Mouse (Mus musculus) cerebellum, adult 2 months (tissue): ENCODE measurements at regions not wholly inside any gene's neighbourhood (a gene's known extent, or its start where the extent isn't known, plus 50 kb on each side); places are given as distances from the start of the nearest gene placed in this dataset.

Source experiments
- DNase-seq, 2 experiments: peaks; one replicate each; pipeline ENCODE4 v3.0.0; 2021
- H3K27ac ChIP-seq: fragments of 200-500 bp; 2 replicates; pipeline ENCODE4 v1.5.1; 2012; ENCODE audit warnings: low read length, control low read depth, inconsistent platforms; ENCODE audit not compliant: insufficient read depth
- H3K27me3 ChIP-seq: fragments of 200-500 bp; 2 replicates; pipeline ENCODE4 v1.6.1; 2012; ENCODE audit warnings: inconsistent platforms, mild to moderate bottlenecking, low read length, moderate library complexity; ENCODE audit not compliant: control insufficient read depth, insufficient read depth
- H3K4me1 ChIP-seq: fragments of 200-500 bp; 2 replicates; pipeline ENCODE4 v1.6.1; 2011; ENCODE audit warnings: low read length; ENCODE audit not compliant: control insufficient read depth, insufficient read depth
- H3K4me3 ChIP-seq: fragments of 200-500 bp; replicated peaks from 2 replicates; pipeline ENCODE3; 2011; ENCODE audit warnings: mild to moderate bottlenecking, low read depth, low read length, control low read depth; ENCODE audit not compliant: insufficient read depth
- CTCF ChIP-seq: fragments of 200-500 bp; IDR thresholded peaks from 2 replicates; pipeline ENCODE4 v1.5.1; 2011; ENCODE audit warnings: low read depth, mild to moderate bottlenecking, control low read depth, low read length, moderate library complexity, borderline replicate concordance; ENCODE audit not compliant: insufficient read depth
- POLR2A ChIP-seq: fragments of 200-500 bp; IDR thresholded peaks from 2 replicates; pipeline ENCODE4 v1.6.1; 2011; ENCODE audit warnings: low read length, control low read depth, borderline replicate concordance; ENCODE audit not compliant: insufficient read depth
- WGBS: fragments of 180-500 bp; shearing (Covaris S2); methylation state at CpG from one replicate; pipeline ENCODE4 v1.1.7; 2018; 5-methylcytosine and 5-hydroxymethylcytosine counted together

DNA sequence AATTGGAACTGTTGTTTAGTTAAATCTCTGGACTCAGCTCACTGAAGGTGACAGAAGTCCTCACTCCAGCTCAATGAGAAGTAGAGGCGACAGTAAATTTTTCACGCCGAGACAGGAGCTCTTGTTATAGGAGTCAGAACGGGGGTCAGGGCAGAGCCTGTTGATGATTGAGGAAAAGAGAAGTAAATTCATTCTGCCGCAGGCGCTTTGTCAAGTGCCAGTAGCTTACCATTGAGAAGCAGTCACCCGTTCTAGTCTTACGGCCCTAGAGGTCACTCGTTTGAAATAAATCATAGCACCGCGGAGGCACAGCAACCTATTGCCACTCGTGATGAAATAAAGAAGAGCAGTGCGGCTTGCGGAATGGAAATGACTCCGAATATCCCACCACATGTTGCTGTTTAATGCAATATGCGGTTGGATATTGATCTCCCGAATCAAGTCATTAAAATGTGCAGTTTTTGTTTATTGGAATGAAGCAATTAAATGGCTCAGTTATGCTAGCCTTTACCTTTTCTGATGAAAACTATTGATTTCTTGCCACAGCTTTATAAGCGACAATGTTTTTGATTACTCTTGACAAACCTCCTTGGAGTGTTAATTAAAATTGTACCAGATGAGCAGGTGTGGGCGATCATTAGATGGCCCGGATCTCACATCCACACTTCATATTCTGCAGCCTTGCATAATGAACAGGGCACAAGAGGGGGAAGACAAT is 152.7 kb downstream of the Zfp281 start:
- H3K4me1 ChIP-seq = no peaks in the 10 kb centered on the region
- no peak overlapping the region for H3K4me3 ChIP-seq
- H3K27ac ChIP-seq = no peak overlapping the region
- no peaks in the 10 kb centered on the region; the same call in 1 of the 2 replicates for H3K27me3 ChIP-seq
- TF ChIP-seq POLR2A (no peak), CTCF (no peak)
- DNase-seq = no peak
- WGBS = 42% methylated on average over 20 of the region's 20 CpGs

DNA sequence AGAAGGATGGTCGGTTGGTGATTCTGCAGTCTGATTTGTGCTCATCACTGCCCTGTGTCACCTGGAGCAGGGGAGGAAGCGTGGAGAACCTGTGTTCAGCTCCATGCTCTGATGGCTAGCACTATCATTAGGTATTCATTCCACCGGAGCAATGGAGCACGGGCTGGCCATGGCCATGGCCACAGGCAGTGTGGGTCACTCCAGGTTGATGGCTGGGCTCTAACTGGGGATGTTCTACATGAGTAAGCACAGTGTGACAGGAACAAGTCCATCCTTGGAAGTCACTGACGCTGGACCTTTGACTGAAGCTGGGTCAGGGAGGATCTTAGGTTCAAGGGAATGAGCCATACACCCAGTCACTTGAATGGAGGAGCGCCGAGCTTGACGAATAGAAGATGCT is 154.7 kb downstream of the Zfp281 start:
- Histone ChIP-seq H3K4me3 (no peak overlapping the region), H3K27ac (no peak overlapping the region), H3K4me1 (no peaks in the 10 kb centered on the region), H3K27me3 (no peaks in the 10 kb centered on the region; the same call in 1 of the 2 replicates)
- no peak for TF ChIP-seq CTCF
- no peak for TF ChIP-seq POLR2A
- 71% methylated on average over 8 of the region's 8 CpGs for WGBS
- no peak for DNase-seq

DNA sequence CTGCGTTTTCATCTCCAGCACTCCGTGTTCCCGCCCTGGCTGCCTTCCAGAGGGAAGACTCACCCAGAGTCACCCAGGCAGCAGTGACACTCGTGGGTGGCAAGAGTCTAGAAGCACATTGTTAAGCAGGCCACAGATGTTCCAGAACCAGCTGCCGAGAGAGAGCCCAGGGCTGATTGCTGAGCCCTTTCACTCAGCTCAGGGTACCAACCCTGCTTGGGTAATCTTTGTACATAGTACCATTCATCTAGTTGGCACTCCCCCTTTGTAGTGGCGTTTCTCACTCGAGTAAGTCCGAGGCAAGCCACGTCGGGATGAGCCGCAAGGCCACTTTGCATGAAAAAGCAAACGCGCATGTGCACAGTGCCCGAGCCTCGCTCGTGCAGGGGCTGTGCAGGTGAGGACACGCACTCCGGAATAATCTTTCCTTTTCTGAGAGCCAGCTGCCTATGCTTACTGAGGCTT is 156.9 kb downstream of the Zfp281 start:
- H3K27ac ChIP-seq = no peak overlapping the region
- H3K4me3 ChIP-seq = peak overlapping the region; percentile 47
- no peaks in the 10 kb centered on the region for H3K4me1 ChIP-seq
- peak in 1 of 2 experiments; percentile 18 for DNase-seq
- H3K27me3 ChIP-seq = no peaks in the 10 kb centered on the region; the same call in 1 of the 2 replicates
- no peak for TF ChIP-seq CTCF
- no peak for TF ChIP-seq POLR2A
- WGBS = 2% methylated on average over 18 of the region's 18 CpGs

DNA sequence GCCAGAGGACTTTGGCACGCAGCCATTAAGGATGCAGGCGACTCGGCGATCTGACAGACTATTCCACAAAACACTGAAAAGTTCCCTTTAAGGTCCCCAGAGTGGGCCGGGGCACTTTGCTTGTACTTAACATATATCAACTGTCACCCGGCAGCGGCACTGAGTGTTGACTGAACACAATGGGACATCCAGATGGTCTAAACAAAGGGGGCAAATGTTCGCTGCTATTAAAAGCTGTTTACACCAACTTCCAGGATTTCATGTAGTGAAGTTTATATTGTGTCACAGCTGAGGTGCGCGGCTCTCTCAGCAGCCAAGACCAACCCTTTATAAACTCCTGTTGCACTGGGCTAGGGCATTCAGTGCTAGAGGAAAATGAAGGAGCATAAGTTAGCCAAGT is 157.6 kb downstream of the Zfp281 start:
- Histone ChIP-seq H3K4me3 (no peak overlapping the region), H3K4me1 (no peaks in the 10 kb centered on the region), H3K27ac (no peak overlapping the region), H3K27me3 (no peaks in the 10 kb centered on the region; the same call in 1 of the 2 replicates)
- DNase-seq = no peak
- TF ChIP-seq POLR2A = no peak
- TF ChIP-seq CTCF = no peak
- WGBS = 13% methylated on average over 10 of the region's 10 CpGs

DNA sequence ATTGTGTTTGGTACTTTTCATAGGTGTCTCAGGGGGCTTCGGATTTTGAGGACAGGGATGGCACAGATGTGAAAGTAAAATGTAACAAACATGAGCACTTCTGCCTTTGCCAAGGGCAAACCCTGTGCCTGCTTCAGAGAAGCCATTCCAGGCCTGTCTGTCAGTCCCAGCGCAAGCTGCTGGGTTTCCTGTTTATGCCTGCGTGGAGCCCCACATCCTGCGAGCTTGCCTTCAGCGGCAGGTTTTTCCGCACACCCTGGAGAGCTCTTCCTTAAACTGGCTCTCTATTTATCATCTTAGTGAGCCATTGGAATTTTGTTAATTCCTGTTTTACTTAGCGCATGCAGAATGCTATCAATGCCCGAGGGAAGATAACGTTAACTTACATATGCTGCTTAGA is 159.5 kb downstream of the Zfp281 start:
- DNase-seq = no peak
- H3K4me1 ChIP-seq = no peaks in the 10 kb centered on the region
- WGBS = 85% methylated on average over 9 of the region's 9 CpGs
- H3K27ac ChIP-seq = no peak overlapping the region
- TF ChIP-seq CTCF (no peak), POLR2A (no peak)
- H3K27me3 ChIP-seq = no peaks in the 10 kb centered on the region
- no peak overlapping the region for H3K4me3 ChIP-seq

DNA sequence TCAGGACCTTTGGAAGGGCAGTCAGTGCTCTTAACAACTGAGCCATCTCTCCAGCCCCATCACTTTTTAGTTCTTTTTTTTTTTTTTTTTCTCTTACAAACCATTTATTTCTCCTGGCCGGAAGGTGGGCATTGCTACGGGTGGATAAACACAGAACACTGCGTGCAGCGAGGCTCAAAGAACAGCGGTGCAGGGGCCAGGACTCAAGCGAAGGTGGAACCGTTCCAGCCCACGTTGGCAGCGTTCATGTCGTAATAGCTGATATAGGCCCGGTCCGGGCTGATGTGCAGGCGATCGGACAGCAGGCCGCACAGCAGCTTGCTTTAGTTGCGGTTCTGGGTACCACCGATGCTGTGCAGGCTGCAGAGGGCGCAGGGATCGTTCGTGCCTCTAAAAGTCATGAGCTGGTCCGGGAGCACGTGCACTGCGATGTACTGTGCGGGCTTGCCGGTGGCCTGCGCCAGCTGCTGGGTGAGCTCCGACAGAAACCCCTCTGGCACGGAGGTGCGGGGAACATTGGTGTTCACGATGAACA is 164.3 kb downstream of the Zfp281 start:
- no peaks in the 10 kb centered on the region for H3K27me3 ChIP-seq
- DNase-seq = no peak
- WGBS = 19% methylated on average over 30 of the region's 30 CpGs
- no peak for TF ChIP-seq CTCF
- TF ChIP-seq POLR2A = no peak
- no peak overlapping the region for H3K27ac ChIP-seq
- H3K4me1 ChIP-seq = no peaks in the 10 kb centered on the region
- no peak overlapping the region for H3K4me3 ChIP-seq

DNA sequence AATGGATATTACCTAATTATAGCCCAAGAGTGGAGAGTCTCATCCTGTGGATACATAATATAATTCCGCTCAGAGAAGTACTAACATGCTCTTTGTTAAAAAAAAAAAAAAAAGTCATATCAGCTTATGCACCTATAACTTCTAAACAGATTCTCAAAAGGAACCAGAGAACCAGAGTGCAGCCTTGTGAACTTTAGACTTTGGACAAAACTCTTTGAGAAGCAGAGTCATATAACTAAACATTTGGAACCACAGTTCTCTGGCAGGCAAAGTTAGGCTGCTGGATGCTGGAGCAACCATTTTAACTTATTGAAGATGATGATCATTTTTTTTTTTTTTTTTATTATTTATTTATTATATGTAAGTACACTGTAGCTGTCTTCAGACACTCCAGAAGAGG is 166.9 kb downstream of the Zfp281 start:
- Histone ChIP-seq H3K4me1 (no peaks in the 10 kb centered on the region), H3K27me3 (no peaks in the 10 kb centered on the region), H3K27ac (no peak overlapping the region), H3K4me3 (no peak overlapping the region)
- no peak for DNase-seq
- no peak for TF ChIP-seq CTCF
- no peak for TF ChIP-seq POLR2A
- 100% methylated on average over 1 of the region's 1 CpGs for WGBS
